Mouse (Mus musculus): ENCODE measurements at regions not wholly inside any gene's neighbourhood (a gene's known extent, or its start where the extent isn't known, plus 50 kb on each side); places are given as distances from the start of the nearest gene placed in this dataset.
A peak's percentile ranks its signal among the peaks of the same experiment; 100 is the strongest.

- Histone ChIP-seq H3ac (ENCODE audit: control insufficient read depth, insufficient read length, low read depth) (no peak overlapping the region), H3K4me3 (ENCODE audit: insufficient read depth, poor library complexity, severe bottlenecking) (no peak overlapping the region), H3K27me3 (ENCODE audit: control insufficient read depth, insufficient read depth, insufficient read length) (no peaks in the 10 kb centered on the region), H3K79me3 (ENCODE audit: low read depth) (no peaks in the 10 kb centered on the region), H3K79me2 (ENCODE audit: control insufficient read depth, insufficient read depth) (no peaks in the 10 kb centered on the region), H3K36me3 (ENCODE audit: control insufficient read depth, insufficient read depth) (no peaks in the 10 kb centered on the region)
- TF ChIP-seq CEBPB (IDR thresholded peaks at IDR 0.05; ENCODE audit: low read depth) = peak; percentile 43
- TF ChIP-seq MYOG (IDR thresholded peaks at IDR 0.05; ENCODE audit: control insufficient read depth, extremely low read depth, insufficient read length) = no peak
Observed at GRCm38 (mm10) chr11:38075171-38075732, 839.5 kb upstream of the Tenm2 start.

GRCm38 (mm10) chr11:38069635-38070034, 833.9 kb upstream of the Tenm2 start:
- no peaks in the 10 kb centered on the region for H3K27me3 ChIP-seq (ENCODE audit: control insufficient read depth, insufficient read depth, insufficient read length)
- H3K79me2 ChIP-seq (ENCODE audit: control insufficient read depth, insufficient read depth) = no peaks in the 10 kb centered on the region
- TF ChIP-seq CTCF (IDR thresholded peaks at IDR 0.05; ENCODE audit: control insufficient read depth, insufficient read depth, insufficient read length) (no peak), USF1 (IDR thresholded peaks at IDR 0.05; ENCODE audit: low read depth) (no peak), MYOD1 (IDR thresholded peaks at IDR 0.05; ENCODE audit: control insufficient read depth, insufficient read length, low read depth) (no peak), MYOG (IDR thresholded peaks at IDR 0.05; ENCODE audit: control insufficient read depth, extremely low read depth, insufficient read length) (no peak), MAX (IDR thresholded peaks at IDR 0.05) (no peak), FOSL1 (IDR thresholded peaks at IDR 0.05; ENCODE audit: insufficient read depth, low read length, poor library complexity, severe bottlenecking) (no peak), CEBPB (IDR thresholded peaks at IDR 0.05; ENCODE audit: low read depth) (no peak)
- H3K36me3 ChIP-seq (ENCODE audit: control insufficient read depth, insufficient read depth) = no peaks in the 10 kb centered on the region
- H3ac ChIP-seq (ENCODE audit: control insufficient read depth, insufficient read length, low read depth) = no peak overlapping the region
- H3K4me3 ChIP-seq (ENCODE audit: insufficient read depth, poor library complexity, severe bottlenecking) = no peak overlapping the region
- H3K79me3 ChIP-seq (ENCODE audit: low read depth) = no peaks in the 10 kb centered on the region

GRCm38 (mm10) chr11:38067682-38068081, 831.9 kb upstream of the Tenm2 start:
- Histone ChIP-seq H3ac (ENCODE audit: control insufficient read depth, insufficient read length, low read depth) (no peak overlapping the region), H3K36me3 (ENCODE audit: control insufficient read depth, insufficient read depth) (no peaks in the 10 kb centered on the region), H3K27me3 (ENCODE audit: control insufficient read depth, insufficient read depth, insufficient read length) (no peaks in the 10 kb centered on the region), H3K79me2 (ENCODE audit: control insufficient read depth, insufficient read depth) (no peaks in the 10 kb centered on the region), H3K79me3 (ENCODE audit: low read depth) (no peaks in the 10 kb centered on the region), H3K4me3 (ENCODE audit: insufficient read depth, poor library complexity, severe bottlenecking) (no peak overlapping the region)
- TF ChIP-seq MYOD1 (IDR thresholded peaks at IDR 0.05; ENCODE audit: control insufficient read depth, insufficient read length, low read depth) (no peak), CTCF (IDR thresholded peaks at IDR 0.05; ENCODE audit: control insufficient read depth, insufficient read depth, insufficient read length) (no peak), CEBPB (IDR thresholded peaks at IDR 0.05; ENCODE audit: low read depth) (no peak), MYOG (IDR thresholded peaks at IDR 0.05; ENCODE audit: control insufficient read depth, extremely low read depth, insufficient read length) (no peak), FOSL1 (IDR thresholded peaks at IDR 0.05; ENCODE audit: insufficient read depth, low read length, poor library complexity, severe bottlenecking) (no peak), MAX (IDR thresholded peaks at IDR 0.05) (no peak), USF1 (IDR thresholded peaks at IDR 0.05; ENCODE audit: low read depth) (no peak)

- H3ac ChIP-seq (ENCODE audit: control insufficient read depth, insufficient read length, low read depth) = no peak overlapping the region
- H3K36me3 ChIP-seq (ENCODE audit: control insufficient read depth, insufficient read depth) = no peaks in the 10 kb centered on the region
- no peaks in the 10 kb centered on the region for H3K79me3 ChIP-seq (ENCODE audit: low read depth)
- TF ChIP-seq MYOG (IDR thresholded peaks at IDR 0.05; ENCODE audit: control insufficient read depth, extremely low read depth, insufficient read length) = no peak
- TF ChIP-seq MAX (IDR thresholded peaks at IDR 0.05) = no peak
- TF ChIP-seq FOSL1 (IDR thresholded peaks at IDR 0.05; ENCODE audit: insufficient read depth, low read length, poor library complexity, severe bottlenecking) = no peak
- no peak for TF ChIP-seq MYOD1 (IDR thresholded peaks at IDR 0.05; ENCODE audit: control insufficient read depth, insufficient read length, low read depth)
- TF ChIP-seq CTCF (IDR thresholded peaks at IDR 0.05; ENCODE audit: control insufficient read depth, insufficient read depth, insufficient read length) = no peak
- no peak for TF ChIP-seq USF1 (IDR thresholded peaks at IDR 0.05; ENCODE audit: low read depth)
- no peak for TF ChIP-seq CEBPB (IDR thresholded peaks at IDR 0.05; ENCODE audit: low read depth)
- no peak overlapping the region for H3K4me3 ChIP-seq (ENCODE audit: insufficient read depth, poor library complexity, severe bottlenecking)
- no peaks in the 10 kb centered on the region for H3K27me3 ChIP-seq (ENCODE audit: control insufficient read depth, insufficient read depth, insufficient read length)
- no peaks in the 10 kb centered on the region for H3K79me2 ChIP-seq (ENCODE audit: control insufficient read depth, insufficient read depth)
Observed at GRCm38 (mm10) chr11:38066091-38066490, 830.3 kb upstream of the Tenm2 start.

- no peak for TF ChIP-seq FOSL1 (IDR thresholded peaks at IDR 0.05; ENCODE audit: insufficient read depth, low read length, poor library complexity, severe bottlenecking)
- no peak for TF ChIP-seq MYOD1 (IDR thresholded peaks at IDR 0.05; ENCODE audit: control insufficient read depth, insufficient read length, low read depth)
- no peak for TF ChIP-seq USF1 (IDR thresholded peaks at IDR 0.05; ENCODE audit: low read depth)
- TF ChIP-seq MAX (IDR thresholded peaks at IDR 0.05) = no peak
- TF ChIP-seq CTCF (IDR thresholded peaks at IDR 0.05; ENCODE audit: control insufficient read depth, insufficient read depth, insufficient read length) = no peak
- no peak for TF ChIP-seq MYOG (IDR thresholded peaks at IDR 0.05; ENCODE audit: control insufficient read depth, extremely low read depth, insufficient read length)
- no peak for TF ChIP-seq CEBPB (IDR thresholded peaks at IDR 0.05; ENCODE audit: low read depth)
- Histone ChIP-seq H3K79me2 (ENCODE audit: control insufficient read depth, insufficient read depth) (no peaks in the 10 kb centered on the region), H3K4me3 (ENCODE audit: insufficient read depth, poor library complexity, severe bottlenecking) (no peak overlapping the region), H3K79me3 (ENCODE audit: low read depth) (no peaks in the 10 kb centered on the region), H3K27me3 (ENCODE audit: control insufficient read depth, insufficient read depth, insufficient read length) (no peaks in the 10 kb centered on the region), H3K36me3 (ENCODE audit: control insufficient read depth, insufficient read depth) (no peaks in the 10 kb centered on the region), H3ac (ENCODE audit: control insufficient read depth, insufficient read length, low read depth) (no peak overlapping the region)
Observed at GRCm38 (mm10) chr11:38060105-38060504, 824.3 kb upstream of the Tenm2 start.

GRCm38 (mm10) chr11:38058896-38059295, 823.1 kb upstream of the Tenm2 start:
- Histone ChIP-seq H3K79me3 (ENCODE audit: low read depth) (no peaks in the 10 kb centered on the region), H3K27me3 (ENCODE audit: control insufficient read depth, insufficient read depth, insufficient read length) (no peaks in the 10 kb centered on the region), H3ac (ENCODE audit: control insufficient read depth, insufficient read length, low read depth) (no peak overlapping the region), H3K4me3 (ENCODE audit: insufficient read depth, poor library complexity, severe bottlenecking) (no peak overlapping the region), H3K79me2 (ENCODE audit: control insufficient read depth, insufficient read depth) (no peaks in the 10 kb centered on the region), H3K36me3 (ENCODE audit: control insufficient read depth, insufficient read depth) (no peaks in the 10 kb centered on the region)
- no peak for TF ChIP-seq FOSL1 (IDR thresholded peaks at IDR 0.05; ENCODE audit: insufficient read depth, low read length, poor library complexity, severe bottlenecking)
- no peak for TF ChIP-seq CTCF (IDR thresholded peaks at IDR 0.05; ENCODE audit: control insufficient read depth, insufficient read depth, insufficient read length)
- TF ChIP-seq MYOG (IDR thresholded peaks at IDR 0.05; ENCODE audit: control insufficient read depth, extremely low read depth, insufficient read length) = no peak
- TF ChIP-seq USF1 (IDR thresholded peaks at IDR 0.05; ENCODE audit: low read depth) = no peak
- no peak for TF ChIP-seq MAX (IDR thresholded peaks at IDR 0.05)
- TF ChIP-seq MYOD1 (IDR thresholded peaks at IDR 0.05; ENCODE audit: control insufficient read depth, insufficient read length, low read depth) = no peak
- no peak for TF ChIP-seq CEBPB (IDR thresholded peaks at IDR 0.05; ENCODE audit: low read depth)

Measured in C2C12 (cell line).